Mouse (Mus musculus) activated CD4-positive, CD25-positive, alpha-beta regulatory T cell, adult 9 weeks (primary cell): ENCODE measurements around the gene Fhl2. TPM values are rescaled to one million over a fixed set of nuclear protein-coding genes. Genes with fewer than 3 reads are reported as not detected.

Experiments
- polyA plus RNA-seq: library from polyadenylated mRNA; unstranded; fragments of 100-300 nt; shearing (Covaris generic); gene quantifications from one replicate; pipeline ENCODE4 v1.2.1, GENCODE M21; 2017

Fhl2 gene
- polyA plus RNA-seq = 2.8 TPM

DNA sequence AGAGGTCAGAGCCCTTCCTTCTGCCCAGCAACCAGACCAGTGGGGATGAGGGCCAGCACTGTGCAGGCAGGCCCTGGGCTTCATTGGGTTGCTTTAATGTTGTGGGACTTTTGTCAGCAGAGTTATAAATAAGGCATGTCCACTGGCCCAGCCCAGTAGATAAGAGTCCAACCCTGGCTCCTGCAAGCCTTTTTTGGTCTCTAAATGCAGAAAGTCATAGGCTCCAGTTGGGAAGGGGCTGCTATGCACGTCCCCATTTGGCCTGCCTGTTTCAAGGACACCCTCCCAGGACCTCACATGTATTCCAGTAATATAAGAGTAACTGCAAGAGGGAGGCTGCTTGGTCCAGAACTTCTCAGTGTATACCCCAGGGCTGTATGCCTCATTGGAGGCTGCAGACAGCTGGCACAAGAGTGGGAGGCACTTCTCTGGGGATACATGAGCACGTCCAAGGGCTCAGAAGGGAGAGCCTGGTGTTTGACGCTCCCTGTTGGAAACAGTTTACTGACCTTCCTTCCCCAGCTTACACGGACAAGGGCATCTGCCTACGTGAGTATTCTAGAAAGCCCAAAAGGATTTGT is at the start of gene Fhl2:
Gene Fhl2, minus strand, starts transcription at position 324 of the 581 bp plus-strand sequence.

DNA sequence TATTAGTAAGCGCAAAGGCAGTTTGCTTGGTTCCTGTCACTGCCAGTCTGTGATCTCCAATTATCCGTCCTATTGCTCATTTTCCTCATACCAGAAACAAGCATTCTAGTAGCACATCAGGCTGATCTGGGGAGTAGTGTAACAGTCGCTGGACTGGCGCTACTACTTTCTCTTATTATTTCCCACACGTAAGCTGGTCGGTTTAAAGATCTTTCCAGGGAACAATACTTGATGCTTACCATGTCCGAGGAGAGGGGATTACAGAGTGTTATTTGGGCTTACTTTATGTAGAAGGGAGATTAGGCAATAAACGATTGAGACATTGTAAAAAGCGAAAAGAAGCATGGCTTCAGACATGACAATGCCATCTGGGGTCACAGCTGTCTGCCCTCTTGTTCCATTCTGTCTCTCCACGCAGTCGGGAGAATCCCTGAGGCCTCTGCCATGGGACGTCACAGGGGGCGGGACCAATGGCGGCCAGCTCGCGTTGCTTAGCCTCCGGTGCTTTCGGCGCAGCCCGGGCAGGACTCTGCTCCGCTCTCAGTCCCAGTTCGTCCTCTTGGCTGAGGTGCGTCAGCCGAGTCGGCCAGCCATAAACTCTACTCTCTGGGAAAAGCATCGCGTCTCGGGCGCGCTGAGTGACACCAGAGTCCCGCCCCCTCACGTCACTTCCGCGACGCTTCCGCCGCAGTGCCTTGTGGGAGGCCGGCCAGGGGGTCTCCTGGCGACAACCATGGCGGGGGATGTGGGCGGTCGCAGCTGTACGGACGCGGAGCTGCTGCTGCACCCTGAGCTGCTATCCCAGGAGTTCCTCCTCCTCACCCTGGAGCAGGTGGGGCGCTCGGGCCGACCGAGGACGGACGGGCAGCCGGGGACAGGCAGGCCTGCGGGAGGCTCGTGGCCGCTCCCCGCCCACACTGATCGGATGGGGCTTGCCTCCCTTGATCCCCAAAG is 98.5 kb downstream of the Fhl2 start, which contains the start of the genes Tgfbrap1 and AI597479:
Gene Tgfbrap1, minus strand, starts transcription at position 607 of the 954 bp plus-strand sequence.
Gene AI597479, plus strand, starts transcription at position 680 of the 954 bp plus-strand sequence.

Other genes starting within 250 kb of the Fhl2 start
- 1.2 TPM for gene Gpr45, start 244.1 kb downstream of the Fhl2 start, polyA plus RNA-seq
- gene Tgfbrap1, start 98.3 kb downstream of the Fhl2 start, polyA plus RNA-seq = 11.2 TPM
- 26.5 TPM for gene AI597479, start 98.3 kb downstream of the Fhl2 start, polyA plus RNA-seq
- 10.6 TPM for gene Nck2, start 247.6 kb upstream of the Fhl2 start, polyA plus RNA-seq